Mouse (Mus musculus) B cell, adult 2 months (primary cell): ENCODE data around the gene Morc2a.
"Not testable (repeated sequence)": the region's sequence is repeated elsewhere in the genome, so short reads cannot be mapped to it uniquely, and the experiment has no call there.

Source experiments
- DNase-seq, 2 experiments: peaks; one replicate each; pipeline ENCODE4 v3.0.0; 2022

Morc2a gene

GRCm38 (mm10) chr11:3648964-3649841 is at the start of gene Morc2a:
Gene Morc2a (plus strand): TSS chr11:3649191.
- DNase-seq, result peak; percentile 96 to 97

DNA sequence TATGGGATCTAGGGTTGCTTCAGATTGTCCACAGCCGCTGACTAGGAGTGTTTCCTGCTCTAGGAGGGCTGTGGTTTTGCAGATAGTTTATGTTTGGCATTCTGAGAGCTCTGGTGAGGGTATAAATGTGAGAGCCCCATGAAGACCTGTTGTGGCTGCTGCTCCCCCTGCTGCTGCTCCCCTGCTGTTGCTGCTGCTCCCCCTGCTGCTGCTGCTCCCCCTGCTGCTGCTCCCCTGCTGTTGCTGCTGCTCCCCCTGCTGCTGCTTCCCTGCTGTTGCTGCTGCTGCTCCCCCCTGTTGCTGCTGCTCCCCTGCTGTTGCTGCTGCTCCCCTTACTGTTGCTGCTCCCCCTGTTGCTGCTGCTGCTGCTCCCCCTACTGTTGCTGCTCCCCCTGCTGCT is 47.0 kb upstream of the Morc2a start:
- DNase-seq, result not testable (repeated sequence)

DNA sequence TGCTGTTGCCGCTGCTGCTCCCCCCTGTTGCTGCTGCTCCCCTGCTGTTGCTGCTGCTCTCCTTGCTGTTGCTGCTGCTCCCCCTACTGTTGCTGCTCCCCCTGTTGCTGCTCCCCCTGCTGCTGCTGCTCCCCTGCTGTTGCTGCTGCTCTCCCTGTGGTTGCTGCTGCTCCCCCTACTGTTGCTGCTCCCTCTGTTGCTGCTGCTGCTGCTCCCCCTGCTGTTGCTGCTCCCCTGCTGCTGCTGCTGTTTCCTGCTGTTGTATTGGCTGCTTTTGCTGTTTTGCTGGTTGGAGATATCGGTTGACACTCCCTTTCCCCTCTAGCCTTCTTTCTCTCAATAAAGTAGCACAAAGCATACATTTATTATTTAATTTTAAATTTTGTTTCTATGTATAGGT is 46.3 kb upstream of the Morc2a start:
- not testable (repeated sequence) for DNase-seq

- DNase-seq, result no peak
Observed at GRCm38 (mm10) chr11:3606456-3606855, 42.5 kb upstream of the Morc2a start.

- no peak for DNase-seq
Observed at GRCm38 (mm10) chr11:3615576-3615975, 33.4 kb upstream of the Morc2a start.

DNA sequence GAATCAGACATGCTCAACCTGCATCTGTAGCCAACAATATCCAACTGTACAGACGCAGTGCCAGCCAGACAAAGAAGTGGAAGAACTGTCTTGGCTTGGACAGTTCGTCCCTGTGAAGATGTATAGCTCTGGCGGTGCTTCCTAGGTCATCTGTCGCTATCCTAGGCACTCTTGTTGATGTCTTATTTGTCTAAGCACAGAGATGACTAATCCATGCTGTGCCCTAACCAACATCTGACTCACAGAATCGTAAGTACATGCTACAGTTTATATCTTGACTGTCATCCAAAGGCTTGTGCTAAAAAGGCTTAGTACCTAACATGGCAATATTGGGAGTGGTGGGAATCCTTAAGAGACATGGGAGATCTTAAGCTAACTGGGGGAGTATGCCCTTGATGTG is 26.2 kb upstream of the Morc2a start:
- DNase-seq, result no peak

GRCm38 (mm10) chr11:3624391-3625027 is 24.5 kb upstream of the Morc2a start:
- DNase-seq, result no peak

- peak in 1 of 2 experiments; percentile 7 for DNase-seq
Observed at GRCm38 (mm10) chr11:3628999-3629491, 19.9 kb upstream of the Morc2a start.

GRCm38 (mm10) chr11:3633269-3633668 is 15.7 kb upstream of the Morc2a start:
- DNase-seq, result peak in 1 of 2 experiments; percentile 12

GRCm38 (mm10) chr11:3647688-3648087 is 1.3 kb upstream of the Morc2a start:
- peak in 1 of 2 experiments; percentile 8 for DNase-seq

- DNase-seq, result peak; percentile 52 to 64
Observed at GRCm38 (mm10) chr11:3648305-3648963, 557 bp upstream of the Morc2a start.

DNA sequence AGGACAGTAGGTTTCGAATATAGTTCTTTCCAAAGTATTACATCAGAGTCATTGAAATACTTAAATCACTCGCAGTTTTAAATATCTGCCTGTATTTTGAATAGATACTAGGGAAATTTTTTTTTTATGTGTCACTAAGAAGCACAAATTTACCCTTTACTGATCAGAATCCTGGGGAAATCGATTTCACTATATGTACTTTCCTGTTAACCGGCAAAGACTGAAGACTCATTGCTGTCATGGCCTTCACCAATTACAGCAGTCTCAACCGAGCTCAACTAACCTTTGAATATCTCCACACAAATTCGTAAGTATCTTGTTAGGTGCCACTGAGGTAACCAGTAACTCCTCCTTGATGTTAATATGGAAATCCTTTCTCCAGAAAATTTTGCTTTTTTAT is 1.1 kb downstream of the Morc2a start:
- no peak for DNase-seq

GRCm38 (mm10) chr11:3661964-3662363 is 13.0 kb downstream of the Morc2a start:
- DNase-seq, result no peak

- DNase-seq, result no peak
Observed at GRCm38 (mm10) chr11:3667506-3667905, 18.5 kb downstream of the Morc2a start.

DNA sequence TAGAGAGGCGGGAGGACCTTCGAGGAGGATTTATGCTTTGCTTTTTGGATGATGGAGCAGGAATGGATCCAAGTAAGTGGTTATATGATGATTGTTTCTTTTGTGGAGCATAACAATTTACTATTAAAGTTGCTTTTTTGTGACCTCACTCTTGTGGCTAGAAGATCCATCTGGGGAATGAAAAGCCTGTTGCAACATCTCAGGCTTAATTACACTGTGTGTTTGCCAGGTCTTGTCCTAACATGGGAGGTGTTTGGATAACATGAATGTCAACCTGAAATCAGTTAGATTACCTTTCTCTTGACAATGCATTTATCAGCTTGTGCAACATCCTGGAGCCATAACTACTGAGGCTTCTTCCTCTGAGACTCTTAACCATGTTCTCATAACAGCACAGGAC is 19.8 kb downstream of the Morc2a start:
- no peak for DNase-seq

DNA sequence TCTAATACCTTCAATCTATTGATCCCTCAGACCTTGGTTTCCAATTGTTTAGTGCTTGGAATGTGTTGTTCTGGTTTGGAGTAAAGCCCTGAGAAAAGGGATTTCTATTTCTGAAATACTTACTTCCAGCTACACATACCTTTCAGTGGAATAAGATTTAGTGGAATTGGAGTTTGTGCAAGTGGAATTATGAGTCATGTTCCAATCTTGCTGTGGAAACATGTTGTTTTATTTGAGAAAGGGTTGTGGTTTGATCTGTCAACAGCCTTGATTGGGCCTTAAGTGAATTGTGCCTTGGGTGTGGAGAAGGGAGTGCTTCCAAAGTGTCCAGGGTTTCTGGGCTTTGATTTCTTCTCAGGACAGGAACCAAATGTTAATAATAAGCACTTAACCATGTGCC is 20.9 kb downstream of the Morc2a start:
- no peak for DNase-seq

DNA sequence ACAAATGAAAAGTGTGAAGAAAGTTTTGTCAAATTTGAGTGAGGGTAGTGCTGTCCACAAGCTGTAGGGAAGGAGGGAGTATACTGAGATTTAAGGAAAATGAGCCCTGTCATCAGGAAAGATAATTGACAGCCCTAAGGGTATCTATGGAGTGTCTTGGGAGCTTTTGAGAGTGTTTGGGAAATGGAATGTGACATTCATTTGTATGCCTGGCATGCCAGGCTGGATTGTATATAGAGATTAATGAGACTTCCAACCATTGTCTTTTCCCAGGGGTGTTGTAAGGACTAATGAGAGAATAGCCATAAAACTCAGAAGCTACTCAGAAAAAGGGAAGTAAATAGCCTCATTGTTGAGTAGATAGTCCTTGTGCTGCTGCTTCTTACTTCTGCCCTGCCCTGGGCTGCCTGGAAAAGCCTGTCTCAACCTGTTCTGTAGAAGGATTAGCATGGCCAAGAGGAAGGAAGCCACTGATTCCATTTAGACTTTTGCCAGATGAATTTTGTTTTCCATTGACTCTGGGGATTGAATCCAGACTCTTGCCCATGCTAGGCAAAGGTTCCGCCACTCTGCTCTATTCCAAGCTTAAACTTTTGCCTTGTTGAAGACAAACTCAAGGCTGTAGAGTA is 22.1 kb downstream of the Morc2a start:
- DNase-seq, result no peak

DNA sequence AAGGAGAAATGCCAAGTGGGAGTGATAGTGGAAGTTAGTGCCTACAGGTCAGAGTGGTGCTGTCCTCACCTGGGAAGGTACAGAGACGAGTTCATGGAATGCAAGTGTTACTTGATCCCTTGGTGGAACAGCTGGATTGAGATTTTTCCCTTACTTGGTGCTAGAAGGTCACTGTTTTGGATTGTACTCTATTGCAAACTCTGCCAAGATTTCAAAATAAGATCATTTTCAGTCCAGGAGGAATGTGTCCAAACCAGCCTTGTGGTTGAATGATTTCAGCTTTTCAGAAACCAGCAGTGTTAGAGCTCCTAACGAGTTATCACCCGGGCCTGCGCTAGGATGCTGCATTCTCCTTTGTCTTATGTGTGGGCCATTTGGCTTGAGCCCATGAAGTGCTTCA is 25.6 kb downstream of the Morc2a start:
- no peak for DNase-seq

DNA sequence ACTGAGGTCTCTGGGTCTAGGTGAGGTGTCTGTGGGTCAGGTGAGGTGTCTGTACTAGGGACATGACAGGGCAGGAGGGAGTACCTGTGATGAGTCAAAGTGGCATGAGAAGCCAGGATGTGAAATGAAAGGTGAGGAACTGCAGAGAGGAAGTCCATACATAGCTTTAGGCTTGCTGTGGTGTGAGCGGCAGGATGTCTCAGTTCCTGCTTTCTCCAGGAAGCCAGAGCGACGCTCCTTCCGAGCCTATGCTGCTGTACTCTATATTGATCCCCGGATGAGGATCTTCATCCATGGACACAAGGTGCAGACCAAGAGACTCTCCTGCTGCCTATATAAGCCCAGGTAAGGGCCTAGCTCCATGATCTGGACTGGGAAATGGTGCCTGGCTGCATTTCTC is 27.4 kb downstream of the Morc2a start:
- DNase-seq, result no peak

- DNase-seq, result no peak
Observed at GRCm38 (mm10) chr11:3677204-3677603, 28.2 kb downstream of the Morc2a start.

GRCm38 (mm10) chr11:3679771-3680170 is 30.8 kb downstream of the Morc2a start:
- DNase-seq, result no peak

GRCm38 (mm10) chr11:3683696-3684095 is 34.7 kb downstream of the Morc2a start:
- DNase-seq, result no peak

DNA sequence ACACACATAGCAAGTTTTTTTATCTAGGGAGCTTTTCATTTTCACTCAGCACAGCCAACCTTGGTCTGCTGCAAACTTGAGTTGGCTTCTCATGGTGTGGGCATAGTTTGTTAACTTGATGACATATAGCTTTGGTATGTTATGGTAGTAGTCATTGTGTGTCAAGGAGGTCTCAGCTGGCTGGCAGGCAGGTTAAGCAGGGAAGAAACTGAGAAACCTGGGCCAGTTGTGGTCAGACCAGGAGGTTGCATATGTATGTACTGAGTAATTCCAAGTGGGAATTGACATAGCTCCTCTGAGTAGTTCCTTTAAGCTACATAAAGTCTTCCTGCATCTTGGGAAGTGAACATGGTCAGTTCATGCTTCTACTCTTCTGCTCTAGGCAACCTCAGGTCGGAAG is 35.2 kb downstream of the Morc2a start:
- DNase-seq, result no peak
